Mouse (Mus musculus) kidney, adult 9 months (tissue): ENCODE results near the gene Rps9.
"Not testable (repeated sequence)": the region's sequence is repeated elsewhere in the genome, so short reads cannot be mapped to it uniquely, and the experiment has no call there.

Experiments
- DNase-seq: peaks from one replicate; pipeline ENCODE4 v3.0.0; 2022

The Rps9 gene

DNA sequence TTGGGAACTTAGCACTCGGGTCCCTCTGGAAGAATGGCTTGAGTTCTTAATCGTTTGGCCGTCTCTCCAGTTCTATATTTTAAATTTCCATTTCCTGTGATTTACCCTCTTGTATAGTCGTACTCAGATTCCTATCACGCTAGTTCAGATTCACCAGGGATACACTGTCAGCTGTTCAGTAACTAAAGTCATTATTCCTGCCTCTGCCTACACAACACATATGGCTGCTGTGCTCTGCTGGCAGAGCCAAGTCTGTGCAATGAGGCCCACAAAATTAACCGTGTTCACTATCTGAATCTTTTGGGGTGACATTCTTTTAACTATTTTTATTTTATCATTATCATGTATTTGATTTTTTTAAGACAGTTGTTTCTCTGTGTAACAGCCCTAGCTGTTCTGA lies 5.3 kb upstream of the Rps9 start:
- no peak for DNase-seq

DNA sequence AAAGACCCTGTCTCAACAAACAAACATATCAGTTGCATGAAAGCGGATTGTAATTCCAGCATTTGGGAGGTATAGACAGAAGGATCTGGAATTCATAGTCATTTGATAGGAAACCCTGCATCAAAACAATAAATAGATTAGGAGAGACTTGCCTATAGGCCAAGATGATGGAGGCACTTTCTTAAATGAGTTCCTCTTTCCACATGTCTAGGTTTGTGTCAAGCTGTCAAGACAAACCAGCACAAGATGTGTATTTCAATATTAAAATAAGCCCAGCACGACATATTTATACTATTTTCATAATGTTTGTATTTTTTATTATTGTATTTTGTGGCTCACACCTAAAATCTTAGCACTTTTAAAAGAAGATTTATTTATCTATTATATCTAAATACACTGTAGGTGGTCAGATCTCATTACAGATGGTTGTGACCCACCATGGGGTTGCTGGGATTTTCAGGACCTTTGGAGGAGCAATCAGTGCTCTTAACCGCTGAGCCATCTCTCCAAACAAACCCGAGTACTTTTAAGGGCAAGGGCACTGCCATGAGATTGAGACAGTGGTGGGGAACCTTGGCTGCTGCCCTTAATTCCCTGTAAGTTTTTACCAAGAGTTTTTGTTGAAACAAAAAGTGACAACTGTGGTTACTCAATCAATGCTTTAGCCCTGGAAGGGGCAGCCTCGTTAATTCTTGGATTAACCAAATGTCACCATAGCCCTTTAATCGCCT lies 480 bp upstream of the Rps9 start:
- no peak for DNase-seq

DNA sequence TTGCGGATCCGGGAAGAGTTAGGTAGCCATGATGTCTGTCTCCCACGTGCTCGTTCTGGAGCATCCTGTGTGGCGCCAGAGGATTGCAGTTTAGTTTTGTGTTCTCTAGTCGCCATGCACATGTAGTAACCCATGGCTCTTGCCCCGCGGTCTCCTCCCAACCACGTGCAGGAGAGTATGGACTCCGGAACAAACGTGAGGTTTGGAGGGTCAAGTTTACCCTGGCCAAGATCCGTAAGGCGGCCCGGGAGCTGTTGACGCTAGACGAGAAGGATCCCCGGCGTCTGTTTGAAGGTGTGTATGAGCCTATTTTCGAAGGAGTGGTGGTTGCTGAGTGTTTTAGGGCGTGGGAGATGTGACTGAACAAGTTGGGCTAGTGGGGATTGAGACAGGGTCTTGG lies 682 bp downstream of the Rps9 start:
- DNase-seq = no peak

DNA sequence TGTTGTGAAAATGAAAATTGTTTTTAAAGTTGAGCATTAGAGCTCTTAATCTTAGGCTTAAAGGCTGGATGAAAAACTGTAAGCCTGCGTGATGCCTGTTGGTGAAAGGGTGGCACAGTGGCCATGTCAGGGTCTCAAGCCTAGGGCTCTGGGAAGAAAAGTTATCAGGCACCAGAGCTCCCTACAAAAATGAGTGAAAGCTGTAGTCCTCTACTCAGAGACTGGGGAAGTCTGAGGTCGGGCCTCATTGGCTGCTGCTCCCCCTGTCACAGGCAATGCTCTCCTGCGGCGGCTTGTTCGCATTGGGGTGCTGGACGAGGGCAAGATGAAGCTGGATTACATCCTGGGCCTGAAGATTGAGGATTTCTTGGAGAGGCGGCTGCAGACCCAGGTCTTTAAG lies 1.7 kb downstream of the Rps9 start:
- DNase-seq = not testable (repeated sequence)

DNA sequence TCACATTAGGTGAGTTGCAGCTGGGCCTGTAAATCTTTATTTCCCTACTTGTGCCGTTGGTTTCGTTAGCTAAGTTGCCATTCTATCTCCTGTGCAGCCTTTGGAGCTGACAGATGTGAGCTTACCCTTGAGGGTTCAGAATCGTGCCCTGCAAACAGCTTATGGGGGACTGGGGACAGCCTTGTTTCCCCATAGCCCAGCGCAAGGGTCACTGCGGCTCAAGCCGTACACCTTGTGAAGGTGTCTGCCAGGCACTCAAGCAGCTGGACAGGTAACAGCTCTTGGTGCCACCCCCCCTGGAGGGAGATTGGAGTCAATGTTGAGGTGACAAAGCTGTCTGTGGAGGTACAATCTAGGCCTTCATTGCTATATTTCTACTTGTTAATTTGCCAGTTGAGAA lies 2.1 kb downstream of the Rps9 start:
- no peak for DNase-seq

DNA sequence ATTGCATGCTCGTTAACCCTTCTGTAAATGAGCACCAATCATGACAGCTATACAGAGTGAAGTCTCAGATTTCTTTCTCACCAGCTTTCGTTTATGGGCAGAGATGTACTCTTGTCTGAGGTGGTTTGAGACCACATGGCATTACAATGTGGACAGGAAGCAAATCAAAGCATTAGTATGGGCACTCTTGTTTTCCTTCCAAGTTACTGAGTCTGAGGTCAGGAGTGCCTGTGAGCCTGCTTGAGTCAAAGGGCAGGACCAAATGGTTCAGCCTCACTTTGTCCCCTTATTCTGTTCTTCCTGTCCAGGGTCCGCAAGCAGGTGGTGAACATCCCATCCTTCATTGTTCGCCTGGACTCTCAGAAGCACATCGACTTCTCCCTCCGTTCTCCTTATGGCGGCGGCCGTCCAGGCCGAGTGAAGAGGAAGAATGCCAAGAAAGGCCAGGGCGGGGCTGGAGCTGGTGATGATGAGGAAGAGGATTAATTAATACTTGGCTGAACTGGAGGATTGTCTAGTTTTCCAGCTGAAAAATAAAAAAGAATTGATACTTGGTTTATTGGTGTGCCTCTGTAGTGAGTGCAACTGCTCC lies 2.6 kb downstream of the Rps9 start:
- no peak for DNase-seq

DNA sequence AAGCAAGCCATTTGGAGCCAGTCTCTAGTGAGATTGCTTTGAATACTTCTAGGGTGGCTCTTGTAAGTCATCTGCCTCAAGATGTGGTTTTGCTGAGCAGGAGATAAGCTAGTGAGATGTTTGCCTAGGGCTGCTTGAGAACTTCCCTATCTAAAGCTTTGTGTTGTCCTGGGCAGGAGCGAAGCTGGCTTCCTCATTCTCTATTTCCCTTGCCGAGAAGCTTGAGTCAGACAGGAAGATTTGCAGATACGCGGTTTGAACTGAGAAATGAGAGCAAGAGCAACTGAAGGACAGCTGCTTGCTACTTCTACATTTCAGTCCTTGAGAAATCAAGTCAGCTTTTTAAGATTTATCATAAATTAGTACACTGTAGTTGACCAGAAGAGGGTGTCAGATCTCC lies 3.2 kb downstream of the Rps9 start:
- no peak for DNase-seq

DNA sequence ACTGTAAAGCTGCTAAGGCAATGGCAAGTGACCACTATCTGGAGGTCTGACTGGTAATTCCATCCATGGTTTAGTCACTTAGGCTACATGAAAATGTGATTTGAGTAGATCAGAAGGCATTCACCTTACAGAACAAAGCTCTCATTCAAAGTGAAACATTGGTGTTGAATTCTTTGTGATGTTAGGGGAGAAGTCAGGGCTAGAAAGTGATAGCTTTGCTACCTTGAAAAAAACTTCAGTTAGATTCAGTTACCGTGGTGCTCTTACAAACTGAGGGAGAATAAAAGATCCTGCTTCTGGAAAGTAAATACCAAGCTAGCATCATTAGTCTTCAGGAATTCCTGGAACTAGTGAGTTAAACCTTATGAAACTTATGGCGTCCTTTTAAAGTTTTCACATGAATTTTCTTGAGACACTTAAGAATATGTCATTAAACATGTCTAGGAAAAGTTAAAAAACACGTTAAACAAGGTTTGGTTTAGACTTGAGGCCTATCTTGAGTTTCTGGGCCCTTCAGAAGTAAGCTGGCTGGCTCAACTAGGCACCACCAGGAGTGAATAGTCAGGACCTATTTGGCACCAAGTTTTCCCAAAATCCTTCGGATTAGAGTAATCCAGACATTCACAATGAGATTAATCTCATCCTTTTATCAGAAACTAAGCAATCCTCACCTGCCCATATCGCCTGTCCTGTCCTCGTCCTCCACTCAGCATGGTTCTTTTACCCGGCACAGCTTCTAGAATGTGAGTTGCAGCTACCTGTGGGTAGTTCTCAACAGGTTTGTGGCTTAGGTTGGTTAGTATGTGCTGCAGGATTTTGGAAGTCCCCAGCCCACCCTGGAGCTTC lies 4.0 kb downstream of the Rps9 start:
- DNase-seq = no peak

DNA sequence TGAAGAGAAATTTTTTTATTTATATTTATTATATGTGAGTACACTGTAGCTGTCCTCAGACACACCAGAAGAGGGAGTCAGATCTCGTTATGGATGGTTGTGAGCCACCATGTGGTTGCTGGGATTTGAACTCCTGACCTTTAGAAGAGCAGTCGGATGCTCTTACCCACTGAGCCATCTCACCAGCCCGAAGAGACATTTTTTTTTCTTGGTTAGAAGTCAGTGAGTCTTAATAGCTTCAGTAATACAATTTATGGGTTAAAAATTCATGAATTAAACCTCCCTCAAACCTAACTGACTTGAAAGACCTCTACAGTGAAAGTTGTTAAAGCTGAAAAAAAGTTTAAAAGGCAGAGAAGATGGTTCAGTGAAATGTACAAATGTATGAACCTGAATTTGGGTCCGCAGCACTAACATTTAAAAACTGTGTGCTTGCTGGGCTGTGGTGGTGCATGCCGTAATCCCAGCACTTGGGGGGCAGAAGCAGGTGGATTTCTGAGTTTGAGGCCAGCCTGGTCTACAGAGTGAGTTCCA lies 4.7 kb downstream of the Rps9 start:
- not testable (repeated sequence) for DNase-seq

DNA sequence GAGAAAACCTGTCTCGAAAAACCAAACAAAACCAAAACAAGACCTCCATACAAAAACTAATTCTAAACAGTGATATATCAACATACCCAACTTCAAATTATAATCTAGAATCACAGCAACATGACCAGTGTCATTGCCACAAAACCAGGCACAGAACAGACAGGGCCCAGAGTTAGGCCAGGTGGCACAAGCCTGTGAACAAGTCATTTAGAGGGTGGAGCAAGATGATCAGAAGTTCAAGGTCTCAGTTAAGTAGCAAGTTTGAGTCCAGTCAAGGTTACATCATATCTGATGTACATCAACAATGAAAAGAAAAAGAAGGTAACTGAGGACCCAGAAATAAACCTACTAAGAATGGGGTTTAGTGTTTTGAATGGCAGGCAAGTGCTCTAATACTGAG lies 5.2 kb downstream of the Rps9 start:
- DNase-seq = no peak

DNA sequence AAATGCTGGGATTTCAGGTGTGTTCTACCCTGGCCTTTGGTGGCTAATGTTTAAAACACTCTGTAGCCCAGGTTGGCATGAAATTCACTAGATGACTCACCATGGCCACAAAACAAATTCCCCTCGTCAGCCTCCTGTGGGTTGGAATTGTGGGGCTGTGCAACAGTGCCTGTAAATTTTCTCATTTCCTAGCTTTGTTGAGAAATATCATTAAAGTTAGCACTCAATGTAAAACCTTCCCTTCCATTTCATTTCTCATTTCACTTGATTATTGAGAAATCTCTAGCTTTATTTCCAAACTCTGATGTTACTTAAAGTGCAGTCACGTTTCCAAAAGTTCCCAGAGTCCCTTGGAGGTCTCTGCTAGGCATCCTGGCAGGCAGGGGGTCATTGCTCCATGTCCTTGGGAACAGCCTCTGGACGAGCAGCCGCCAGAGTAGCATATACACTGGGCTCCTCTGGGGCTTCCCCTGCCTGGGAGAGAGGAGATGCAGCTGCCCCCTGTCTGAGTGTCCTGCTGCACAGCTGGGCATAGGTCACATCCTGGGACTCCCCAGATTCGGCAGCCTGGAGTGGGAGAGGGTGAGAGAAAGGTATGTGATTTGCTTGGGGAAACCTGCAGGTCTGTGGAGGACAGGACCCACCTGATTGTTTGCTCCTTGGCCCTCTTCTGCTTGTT lies 8.6 kb downstream of the Rps9 start:
- DNase-seq = peak; percentile 0

DNA sequence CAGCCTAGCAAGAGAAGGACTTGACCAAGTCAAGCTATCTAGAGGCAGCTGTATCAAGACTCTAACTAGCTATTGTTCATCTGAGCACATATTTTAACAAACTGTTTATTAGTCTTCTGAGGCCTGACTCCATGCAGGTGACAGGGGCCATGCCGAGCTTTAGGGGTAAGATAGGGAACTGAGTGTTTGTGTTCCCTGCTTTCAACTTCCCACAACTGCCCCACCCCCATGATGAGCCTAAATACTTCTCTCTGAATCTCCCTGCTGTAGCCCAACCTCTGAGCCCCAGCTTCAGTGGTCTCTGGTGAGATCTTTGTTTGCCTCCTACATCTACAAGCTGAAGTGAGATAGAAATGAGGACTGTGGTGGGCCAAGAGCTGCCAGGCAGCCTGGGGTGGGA lies 11.5 kb downstream of the Rps9 start:
- DNase-seq = peak; percentile 0

DNA sequence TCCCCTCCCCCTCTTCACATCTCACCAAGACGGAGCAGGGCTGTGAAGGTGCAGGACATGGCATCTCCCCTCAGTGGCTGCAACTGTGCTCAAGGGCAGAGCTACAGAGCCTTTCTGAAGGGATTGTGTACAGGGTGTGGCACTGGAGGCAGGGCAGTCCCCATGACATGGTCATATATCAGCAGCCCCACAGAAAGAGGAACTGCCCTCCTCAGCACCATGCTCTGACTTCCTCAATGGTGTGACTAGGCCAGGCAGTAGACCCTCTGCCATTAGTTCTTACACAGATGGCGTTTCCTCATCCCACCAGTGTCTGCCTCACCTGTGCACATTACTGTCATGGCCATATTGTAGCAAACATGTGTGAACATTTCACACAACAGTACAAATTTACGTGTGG lies 16.5 kb downstream of the Rps9 start, which contains the start of gene Pirb:
Gene Pirb, minus strand, starts transcription at position 124 of the 400 bp plus-strand sequence.
- peak; percentile 0 for DNase-seq

DNA sequence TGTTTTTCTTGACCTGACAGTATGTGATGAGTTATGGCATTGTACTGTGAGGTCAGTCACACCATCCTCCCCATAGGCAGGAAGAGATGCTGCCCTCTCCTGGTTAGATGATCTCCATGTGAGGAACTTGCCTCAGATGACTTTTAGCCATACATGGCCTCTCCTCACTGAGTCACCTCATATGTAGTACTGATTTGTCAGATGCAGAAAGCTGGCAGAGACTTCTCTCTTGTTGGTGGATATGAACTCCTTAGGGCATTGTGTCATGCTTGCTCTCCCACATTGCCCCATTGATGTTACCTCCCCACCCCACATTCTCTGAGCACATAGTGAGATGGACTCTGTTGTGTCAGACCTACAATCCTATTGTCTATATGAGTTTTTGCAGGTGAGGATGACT lies 21.7 kb downstream of the Rps9 start:
- DNase-seq = not testable (repeated sequence)

DNA sequence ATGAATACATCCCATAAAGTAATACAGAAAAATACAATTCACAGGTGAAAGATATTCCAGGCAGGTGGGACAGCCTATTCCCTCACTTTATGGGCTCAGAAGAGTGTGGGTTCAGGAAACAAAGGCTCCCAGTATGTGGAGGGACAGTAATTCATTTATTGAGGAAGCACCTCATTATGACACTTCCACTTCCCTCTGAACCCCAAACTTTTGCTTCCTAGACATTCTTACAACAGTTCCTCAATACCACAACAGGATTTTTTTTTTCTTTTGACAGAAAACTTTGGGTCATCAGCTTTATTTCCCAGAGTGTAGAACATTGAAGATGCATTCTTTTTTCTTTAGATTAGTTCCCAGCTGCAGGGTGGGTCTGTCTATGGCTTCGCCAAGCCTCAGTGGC lies 28.9 kb downstream of the Rps9 start:
- not testable (repeated sequence) for DNase-seq
